Mouse (Mus musculus) embryonic stem cell, embryonic (primary cell): ENCODE measurements around the gene Rab29.

ENCODE experiments used
- CTCF ChIA-PET, 4 experiments: fragments of 300-600 bp in 2 of 4; fragments of 350-600 bp in 2 of 4; sonication (Branson Sonifier 250); formaldehyde crosslinking; loops; one replicate each; lab custom pipeline; 2022; ENCODE audit warnings: inconsistent platforms in 2 of 4; lab: Charles Lee
- POLR2A ChIA-PET, 4 experiments: fragments of 300-600 bp in 2 of 4; fragments of 350-600 bp in 2 of 4; sonication (Branson Sonifier 250); formaldehyde crosslinking; loops; one replicate each; lab custom pipeline; 2022; ENCODE audit warnings: antibody characterized with exemption in 4 of 4, inconsistent platforms in 1 of 4; lab: Charles Lee

The Rab29 gene

DNA sequence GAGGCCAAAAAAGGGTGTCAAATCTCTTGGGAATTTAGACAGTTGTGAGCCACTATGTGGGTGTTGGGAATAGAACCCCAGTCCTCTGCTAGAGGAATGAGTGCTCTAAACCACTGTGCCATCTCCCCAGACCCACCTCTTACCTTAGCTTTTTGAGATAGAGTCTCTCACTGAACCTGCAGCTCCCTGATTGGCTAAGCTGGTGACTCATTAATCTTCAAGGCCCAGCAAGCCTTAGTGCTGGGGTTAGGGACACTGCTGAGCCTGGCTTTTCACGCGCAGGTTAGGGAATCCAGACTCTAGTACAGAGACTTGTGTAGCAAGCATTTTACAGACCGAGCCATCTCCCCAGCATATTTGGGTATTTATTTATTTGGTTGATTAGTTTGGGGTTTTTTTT is 30.0 kb upstream of the Rab29 start:
- ChIA-PET POLR2A (interaction anchor here in 2 of 4 experiments (0.5 to 2.7 kb wide), 6 partner anchors 9 to 29 kb away, joined by 3 to 12 read pairs (median 4); partner anchors contain the start of gene Slc41a1 (in 2 of the 2)), CTCF (no interaction called here)

DNA sequence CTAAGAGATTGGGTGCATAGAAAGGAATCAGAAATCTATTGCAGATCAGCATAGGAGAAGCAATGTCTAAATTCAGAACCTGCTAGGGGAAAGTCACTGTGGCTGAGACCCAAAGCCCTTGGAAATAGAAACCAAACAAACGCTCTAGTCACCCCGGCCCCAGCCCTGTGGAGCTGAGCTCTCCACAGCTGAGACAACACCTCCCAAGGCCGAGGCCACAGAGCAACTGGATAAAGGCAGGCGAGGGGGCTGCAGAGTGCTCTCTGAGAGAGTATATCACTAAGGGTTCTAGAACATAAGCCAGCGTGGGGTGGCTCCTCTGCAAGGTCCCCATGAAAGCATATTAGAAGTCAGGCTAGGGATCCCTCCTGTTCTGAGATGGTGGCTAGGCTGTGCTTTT is 28.5 kb upstream of the Rab29 start:
- CTCF ChIA-PET, result interaction anchor here in 2 of 4 experiments (0.6 to 0.7 kb wide), 2 partner anchors 44 to 215 kb away, joined by 3 to 5 read pairs; no protein-coding TSS in a partner anchor

DNA sequence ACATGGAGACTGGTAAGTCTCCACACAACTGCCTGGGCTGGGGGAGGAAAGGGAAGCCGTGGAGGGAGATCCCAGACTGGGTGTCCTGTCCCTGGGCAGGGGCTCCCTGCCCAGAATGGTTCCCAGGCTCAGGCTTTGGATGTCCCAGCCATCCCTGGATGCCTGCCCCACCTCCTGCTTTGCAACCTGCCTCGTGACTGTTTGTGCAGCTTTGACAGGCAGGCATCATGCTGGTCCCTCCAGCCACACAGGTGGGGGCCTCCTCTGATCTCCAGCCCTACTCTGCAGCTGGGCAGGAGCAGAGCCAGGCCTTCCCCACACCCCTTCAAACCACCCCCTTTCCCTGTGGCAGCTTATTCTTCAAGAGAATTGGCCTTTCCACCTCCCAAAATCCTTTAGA is 27.7 kb upstream of the Rab29 start:
- CTCF ChIA-PET, result no interaction called here
- POLR2A ChIA-PET, result interaction anchor here in 2 of 4 experiments (0.8 to 2.7 kb wide), 4 partner anchors 9 to 13 kb away, joined by 3 to 12 read pairs (median 4); partner anchors contain the start of gene Slc41a1 (in 2 of the 2)

More for the DNA sequence above, 28.5 kb upstream of the Rab29 start:
- POLR2A ChIA-PET, result interaction anchor here in 2 of 4 experiments (0.7 to 2.7 kb wide), 5 partner anchors 9 to 110 kb away, joined by 3 to 12 read pairs (median 4); partner anchors contain the start of genes Slc41a1 (in 2 of the 2) and Rab29 (in 1 of the 2)

DNA sequence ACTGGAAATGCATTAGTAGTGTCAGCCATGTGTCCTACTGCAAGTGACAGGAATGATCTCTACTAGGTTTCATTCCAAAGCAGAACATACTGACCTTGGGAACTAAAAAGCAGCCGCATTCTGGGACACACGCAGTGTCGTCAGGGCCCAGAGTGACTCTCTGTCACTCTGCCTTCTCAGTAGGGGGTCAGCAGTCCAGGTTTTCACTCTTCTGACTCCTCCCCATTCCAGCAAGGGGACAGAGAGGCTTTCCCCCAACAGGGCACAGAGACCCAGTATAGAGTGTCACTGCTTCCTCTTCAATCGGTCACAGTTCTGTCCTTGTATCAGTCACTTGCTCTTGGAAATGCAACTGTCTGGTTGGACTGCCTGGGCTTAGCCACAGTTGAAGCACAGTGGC is 24.8 kb upstream of the Rab29 start:
- POLR2A ChIA-PET, result interaction anchor here in 2 of 4 experiments (1.3 to 4.9 kb wide), 4 partner anchors 9 to 14 kb away, joined by 3 to 16 read pairs (median 4); partner anchors contain the start of gene Slc41a1 (in 1 of the 2)
- CTCF ChIA-PET, result interaction anchor here in 3 of 4 experiments (0.5 to 1.4 kb wide), 3 partner anchors 12 to 412 kb away, joined by 3 read pairs; no protein-coding TSS in a partner anchor

DNA sequence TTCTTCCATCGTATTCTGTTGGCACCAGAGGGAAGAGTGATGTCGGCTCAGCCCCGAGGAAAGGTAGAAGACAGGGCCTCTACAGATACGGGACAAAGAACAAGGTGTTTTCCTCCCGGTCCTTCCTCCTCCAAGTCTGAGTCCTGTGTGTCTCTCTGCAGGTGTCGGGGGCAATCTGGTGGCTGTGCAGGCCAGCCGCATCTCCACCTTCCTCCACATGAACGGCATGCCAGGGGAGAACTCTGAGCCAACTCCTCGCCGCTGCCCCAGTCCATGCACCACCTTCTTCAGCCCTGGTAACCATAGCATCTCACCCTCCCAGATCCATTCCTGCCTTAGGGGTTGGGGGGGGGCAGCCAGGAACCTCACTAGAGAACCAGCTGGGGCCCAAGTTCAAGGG is 23.3 kb upstream of the Rab29 start:
- CTCF ChIA-PET, result interaction anchor here in 3 of 4 experiments (0.6 to 0.7 kb wide), 3 partner anchors 10 to 165 kb away, joined by 3 read pairs; no protein-coding TSS in a partner anchor
- POLR2A ChIA-PET, result interaction anchor here in 2 of 4 experiments (0.7 to 4.9 kb wide), 8 partner anchors 8 to 26 kb away, joined by 3 to 16 read pairs (median 4); partner anchors contain the start of genes Rab29 (in 1 of the 2) and Slc41a1 (in 1 of the 2)

DNA sequence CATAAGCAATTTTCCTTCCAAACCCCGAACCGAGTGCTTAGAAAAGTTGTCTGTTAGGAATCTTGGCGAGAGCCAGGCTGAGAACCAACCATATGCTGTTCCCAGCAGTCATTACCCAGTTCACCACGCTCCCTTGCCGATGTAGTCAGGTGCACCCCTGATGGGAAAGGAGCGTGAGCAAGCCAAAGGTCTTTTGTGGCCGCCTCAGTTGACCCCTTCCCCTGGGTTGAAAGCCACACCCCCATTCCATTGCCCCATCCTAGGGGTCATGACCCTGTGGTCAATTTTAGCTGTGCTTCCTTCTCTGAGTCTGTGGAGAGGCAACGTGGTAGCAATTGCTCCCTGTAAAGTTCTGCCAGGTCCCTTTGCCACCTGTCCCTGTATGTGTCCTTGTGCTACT is 22.1 kb upstream of the Rab29 start:
- POLR2A ChIA-PET, result interaction anchor here in 2 of 4 experiments (0.6 to 4.9 kb wide), 8 partner anchors 9 to 335 kb away, joined by 3 to 16 read pairs (median 3); partner anchors contain the start of gene Slc41a1 (in 1 of the 2)
- CTCF ChIA-PET, result interaction anchor here in 1 of 4 experiments (0.7 kb wide), 1 partner anchor 31 kb away, joined by 4 read pairs; no protein-coding TSS in a partner anchor

DNA sequence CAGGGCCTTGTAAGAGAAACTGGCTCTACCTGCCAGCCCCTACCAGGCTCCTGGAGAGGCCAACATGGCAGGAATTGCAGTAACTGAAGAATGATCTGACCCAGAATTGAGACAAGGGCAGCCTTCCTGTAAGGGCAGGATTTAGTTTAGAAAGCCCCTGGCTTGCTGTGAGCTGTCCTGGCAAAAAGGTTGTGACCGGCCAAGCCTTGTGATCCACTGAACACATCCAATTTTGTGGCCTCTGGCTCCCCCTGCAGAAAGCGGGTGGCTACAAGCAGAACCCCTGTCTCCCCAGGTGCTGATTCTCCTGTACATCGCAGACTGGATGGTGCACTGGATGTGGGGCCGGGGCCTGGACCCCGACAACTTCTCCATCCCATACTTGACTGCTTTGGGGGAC is 20.8 kb upstream of the Rab29 start:
- ChIA-PET POLR2A (interaction anchor here in 1 of 4 experiments (0.7 to 2.0 kb wide), 5 partner anchors 8 to 26 kb away, joined by 3 to 6 read pairs (median 3); partner anchors contain the start of genes Rab29 and Slc41a1), CTCF (interaction anchor here in 3 of 4 experiments (0.6 to 2.3 kb wide), 15 partner anchors 8 to 139 kb away, joined by 3 to 11 read pairs (median 3); partner anchors contain the start of genes Rab29 (in 2 of the 3) and Slc41a1 (in 1 of the 3))

DNA sequence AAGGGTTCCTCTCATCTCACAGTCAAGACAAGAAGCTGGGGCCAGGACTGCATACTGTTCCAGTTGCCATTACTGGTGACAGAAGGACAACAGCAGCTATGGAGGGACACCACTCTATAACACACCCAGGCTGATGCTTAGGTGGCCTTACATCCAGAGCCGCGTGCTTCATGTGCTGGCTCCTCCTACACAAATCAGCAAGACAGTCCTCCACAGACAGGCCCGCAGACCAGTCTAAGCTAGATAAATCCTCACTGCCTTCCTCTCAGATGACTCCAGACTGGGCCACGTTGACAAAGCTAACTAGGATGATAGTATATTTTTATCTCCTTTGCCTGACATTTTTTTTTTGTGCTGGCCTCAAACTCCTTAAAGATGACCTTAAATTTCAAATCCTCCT is 5.2 kb upstream of the Rab29 start:
- POLR2A ChIA-PET, result interaction anchor here in 3 of 4 experiments (0.6 to 1.6 kb wide), 6 partner anchors 9 to 334 kb away, joined by 3 to 6 read pairs (median 3); partner anchors contain the start of genes Fam72a (in 1 of the 3) and Srgap2 (in 1 of the 3)

DNA sequence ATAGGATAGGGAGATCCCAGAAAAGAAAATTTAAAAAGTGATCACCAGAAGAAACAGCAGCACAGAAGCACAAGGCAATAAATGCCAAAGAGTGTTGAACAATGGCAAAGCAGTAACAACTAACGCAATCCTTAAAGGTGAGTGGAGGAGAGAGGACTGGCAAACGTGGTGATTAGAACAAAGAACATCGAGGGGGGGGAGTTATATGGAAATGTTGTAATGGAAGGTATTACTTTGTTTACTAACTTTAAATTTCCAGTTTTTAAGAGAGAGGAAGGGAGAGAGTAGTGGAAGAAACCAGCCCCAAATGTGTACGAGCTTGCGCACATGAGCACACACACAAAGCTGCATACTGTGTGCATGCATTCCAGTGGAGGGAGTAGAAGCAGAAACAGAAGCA is 1.4 kb upstream of the Rab29 start:
- ChIA-PET CTCF (interaction anchor here in 1 of 4 experiments (3.2 kb wide), 1 partner anchor 18 kb away, joined by 27 read pairs; no protein-coding TSS in a partner anchor), POLR2A (interaction anchor here in 2 of 4 experiments (0.6 to 2.1 kb wide), 4 partner anchors 11 to 38 kb away, joined by 5 to 6 read pairs (median 5); partner anchors contain the start of gene Slc41a1 (in 1 of the 2))

More for the DNA sequence above, 5.2 kb upstream of the Rab29 start:
- CTCF ChIA-PET, result interaction anchor here in 1 of 4 experiments (0.9 kb wide), 1 partner anchor 34 kb away, joined by 5 read pairs; the partner anchor contains the start of gene Slc41a1

DNA sequence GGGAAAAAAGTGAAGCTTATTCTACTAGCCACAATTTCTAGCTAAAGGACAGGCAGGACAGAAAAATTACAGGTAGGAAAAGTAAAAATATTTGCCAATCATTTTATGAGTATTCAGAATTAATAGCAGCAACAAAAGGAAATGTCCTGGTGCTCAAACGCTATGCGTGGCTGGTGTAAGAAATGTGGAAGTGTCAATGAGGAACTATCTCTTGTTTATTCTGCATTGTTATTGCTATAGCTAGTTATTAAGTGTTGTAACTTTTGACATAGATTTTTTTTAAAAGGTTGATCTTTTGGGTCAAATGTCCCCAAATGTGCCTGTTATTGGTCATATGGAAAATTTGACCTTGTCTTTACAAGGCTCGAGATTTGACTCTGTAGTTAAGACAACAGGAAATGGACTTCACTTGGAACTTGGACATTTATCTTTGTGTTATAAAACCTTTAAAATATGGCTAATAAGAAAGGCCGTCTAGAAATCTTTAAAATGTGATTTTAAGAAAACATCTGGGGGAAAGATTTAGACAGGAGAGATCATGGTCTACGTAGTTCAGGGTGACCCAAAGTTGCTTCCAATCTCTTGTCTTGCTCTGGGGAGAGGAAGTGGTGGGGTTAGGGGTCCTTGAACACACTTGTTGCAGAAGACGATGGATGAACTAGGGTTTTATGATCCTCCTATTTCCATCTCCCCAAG is 572 bp upstream of the Rab29 start:
- POLR2A ChIA-PET, result interaction anchor here (0.6 to 2.5 kb wide), 27 partner anchors 8 to 729 kb away, joined by 3 to 14 read pairs (median 4); partner anchors contain the start of genes Slc41a1 (in 2 of the 4), Fam72a (in 1 of the 4) and Srgap2 (in 1 of the 4)
- CTCF ChIA-PET, result interaction anchor here (0.5 to 3.2 kb wide), 33 partner anchors 8 to 745 kb away, joined by 3 to 27 read pairs (median 4); partner anchors contain the start of genes Pm20d1 (in 2 of the 4), Nucks1 (in 1 of the 4), Slc26a9 (in 1 of the 4) and Slc41a1 (in 1 of the 4)

DNA sequence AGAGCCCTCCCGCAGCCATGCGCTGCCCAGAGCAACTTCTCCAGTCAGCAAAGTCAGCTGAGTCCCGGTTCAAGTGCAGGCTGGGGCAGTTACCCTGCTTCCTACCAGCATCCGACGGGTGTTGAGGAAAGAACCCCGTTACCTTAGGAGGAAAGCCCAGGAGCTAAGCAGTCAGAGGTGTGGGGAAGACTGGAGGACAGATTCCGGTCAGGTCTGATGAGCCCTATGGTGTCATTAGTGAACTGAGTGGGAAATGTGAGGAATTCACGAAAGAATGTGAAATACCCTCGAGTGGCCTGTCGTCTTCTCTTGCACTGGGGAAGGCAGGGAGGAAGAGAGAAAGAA is 894 bp downstream of the Rab29 start:
- ChIA-PET POLR2A (interaction anchor here (0.6 to 2.5 kb wide), 18 partner anchors 9 to 340 kb away, joined by 3 to 14 read pairs (median 6); partner anchors contain the start of genes Fam72a (in 1 of the 4), Slc41a1 (in 1 of the 4) and Srgap2 (in 1 of the 4)), CTCF (interaction anchor here in 3 of 4 experiments (0.6 to 3.2 kb wide), 14 partner anchors 10 to 179 kb away, joined by 3 to 27 read pairs (median 6); no protein-coding TSS in a partner anchor)

DNA sequence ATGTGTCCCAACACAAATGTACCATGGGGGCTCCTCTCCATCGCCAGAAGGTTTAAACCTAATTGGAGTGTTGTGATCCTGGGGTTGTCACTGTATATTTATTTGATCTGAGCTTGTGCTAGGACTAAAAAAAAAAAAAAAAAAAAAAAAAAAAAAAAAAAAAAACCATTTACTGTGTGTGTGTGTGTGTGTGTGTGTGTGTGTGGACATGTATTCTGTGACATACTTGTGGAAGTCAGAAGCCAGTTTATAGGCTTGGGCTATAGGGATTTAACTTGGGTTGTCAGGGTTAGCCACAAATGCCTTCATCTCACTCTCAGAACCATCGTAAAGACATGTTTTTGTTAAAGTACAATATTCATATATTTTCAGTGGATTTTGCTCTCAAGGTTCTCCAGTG is 2.5 kb downstream of the Rab29 start:
- POLR2A ChIA-PET, result interaction anchor here in 2 of 4 experiments (0.5 to 2.8 kb wide), 8 partner anchors 11 to 148 kb away, joined by 3 to 6 read pairs (median 4); no protein-coding TSS in a partner anchor
- CTCF ChIA-PET, result interaction anchor here in 3 of 4 experiments (0.6 to 2.1 kb wide), 8 partner anchors 13 to 507 kb away, joined by 3 to 6 read pairs (median 4); no protein-coding TSS in a partner anchor

DNA sequence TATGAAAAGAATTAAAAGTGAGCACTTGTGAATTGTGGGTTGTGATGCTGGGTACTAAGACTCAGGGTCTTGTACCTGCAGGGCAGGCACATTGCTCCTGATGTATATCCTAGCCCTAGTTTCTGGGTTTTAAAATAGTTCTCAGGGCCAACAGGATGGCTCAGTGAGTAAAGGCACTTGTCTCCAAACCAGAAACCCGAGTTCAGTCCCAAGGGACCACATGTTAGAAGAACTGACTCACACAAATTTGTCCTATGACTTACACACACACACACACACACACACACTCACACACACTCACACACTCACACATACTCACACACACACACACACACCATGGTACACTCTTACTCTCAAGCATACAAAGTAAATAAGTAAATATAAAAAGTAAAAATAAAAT is 5.8 kb downstream of the Rab29 start:
- POLR2A ChIA-PET, result interaction anchor here in 2 of 4 experiments (0.6 to 2.1 kb wide), 3 partner anchors 10 to 30 kb away, joined by 3 to 7 read pairs (median 5); no protein-coding TSS in a partner anchor
- CTCF ChIA-PET, result interaction anchor here in 1 of 4 experiments (0.6 kb wide), 1 partner anchor 387 kb away, joined by 3 read pairs; no protein-coding TSS in a partner anchor

DNA sequence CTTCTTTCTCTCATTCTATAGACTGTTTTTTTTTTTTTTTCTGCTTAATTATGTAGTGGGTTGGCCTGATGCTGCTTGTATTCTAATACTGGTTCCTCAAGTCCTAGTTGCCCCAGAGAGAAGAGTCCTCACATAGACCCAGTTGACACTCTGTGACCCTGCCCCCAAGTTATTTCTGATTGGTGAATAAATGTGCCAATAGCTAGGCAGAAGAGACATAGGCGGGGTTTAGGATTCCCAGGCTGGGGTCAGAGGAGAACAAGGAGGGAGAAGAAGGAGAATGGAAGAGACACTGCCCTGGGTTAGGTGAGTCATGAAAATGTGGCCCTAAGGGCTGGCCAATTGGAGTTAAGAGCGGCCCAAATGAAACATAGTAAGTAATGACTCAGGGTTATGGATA is 12.8 kb downstream of the Rab29 start:
- ChIA-PET POLR2A (interaction anchor here in 3 of 4 experiments (0.7 to 1.8 kb wide), 21 partner anchors 10 to 1143 kb away, joined by 3 to 13 read pairs (median 4); partner anchors contain the start of genes Rab29 (in 2 of the 3) and Pm20d1 (in 1 of the 3)), CTCF (interaction anchor here (0.6 to 1.0 kb wide), 11 partner anchors 9 to 1041 kb away, joined by 3 to 17 read pairs (median 4); partner anchors contain the start of gene Rab29 (in 1 of the 4))

DNA sequence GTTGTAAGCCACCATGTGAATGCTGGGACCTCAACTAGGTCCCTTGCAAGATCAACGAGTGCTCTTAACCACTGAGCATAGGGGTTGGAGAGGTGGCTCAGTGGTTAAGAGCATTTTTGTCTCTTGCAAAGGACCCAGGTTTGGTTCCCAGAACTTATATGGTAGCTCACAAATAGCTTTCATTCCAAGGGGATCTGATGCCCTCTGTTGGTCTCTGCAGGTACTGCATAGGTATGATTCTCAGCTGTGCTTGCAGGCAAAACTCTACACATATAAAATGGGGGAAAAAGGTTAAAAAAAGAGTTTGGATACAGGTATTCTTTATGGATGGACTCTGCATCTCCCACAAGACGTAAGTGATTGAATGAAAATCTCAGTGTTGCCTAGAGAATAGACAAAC is 15.8 kb downstream of the Rab29 start:
- POLR2A ChIA-PET, result interaction anchor here (0.6 to 11.7 kb wide), 28 partner anchors 9 to 270 kb away, joined by 3 to 169 read pairs (median 4); partner anchors contain the start of genes Nucks1 (in 2 of the 4), Slc41a1 (in 2 of the 4) and Rab29 (in 1 of the 4)
- CTCF ChIA-PET, result interaction anchor here (0.5 to 3.1 kb wide), 77 partner anchors 9 to 357 kb away, joined by 3 to 27 read pairs (median 4); partner anchors contain the start of genes Rab29 (in 4 of the 4), Pm20d1 (in 3 of the 4), Nucks1 (in 1 of the 4) and Slc41a1 (in 1 of the 4)

DNA sequence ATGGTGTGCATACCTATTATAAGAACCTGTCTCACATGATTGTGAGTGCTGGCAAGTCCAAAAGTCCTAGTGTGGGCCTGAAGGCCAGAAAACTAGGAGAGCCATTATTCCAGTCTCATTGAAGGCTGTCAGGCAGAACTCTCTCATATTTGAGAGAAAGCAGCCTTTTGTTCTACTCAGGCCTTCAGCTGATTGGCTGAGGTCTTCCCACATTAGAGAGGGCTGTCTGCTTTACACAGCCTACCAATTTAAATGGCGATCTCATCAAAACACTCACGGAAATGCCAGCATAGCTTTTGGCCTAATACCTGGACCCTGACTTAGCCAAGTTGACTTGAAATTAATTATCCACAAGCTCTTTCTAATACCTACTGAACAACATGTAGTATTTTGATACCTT is 19.1 kb downstream of the Rab29 start:
- ChIA-PET CTCF (interaction anchor here in 3 of 4 experiments (1.2 to 1.9 kb wide), 3 partner anchors 95 to 174 kb away, joined by 4 to 5 read pairs (median 4); no protein-coding TSS in a partner anchor), POLR2A (interaction anchor here in 3 of 4 experiments (1.0 to 11.7 kb wide), 11 partner anchors 17 to 358 kb away, joined by 3 to 169 read pairs (median 6); partner anchors contain the start of genes Nucks1 (in 2 of the 3), Fam72a (in 1 of the 3), Rab29 (in 1 of the 3) and Srgap2 (in 1 of the 3))
